Mouse (Mus musculus) liver, postnatal 0 days (tissue): ENCODE data around the gene Cyb5r3. TPM values are rescaled to one million over a fixed set of nuclear protein-coding genes. Genes with fewer than 3 reads are reported as not detected.
A peak's percentile ranks its signal among the peaks of the same experiment; 100 is the strongest.
"Not testable (repeated sequence)": the region's sequence is repeated elsewhere in the genome, so short reads cannot be mapped to it uniquely, and the experiment has no call there.

Experiments
- ATAC-seq: fragments of 200-750 bp; cut with Nextera tagmentation; 2 replicates; pipeline ENCODE4 v1.8.0; 2017; ENCODE audit warnings: mild to moderate bottlenecking, moderate library complexity
- DNase-seq: peaks from one replicate; pipeline ENCODE4 v3.0.0-alpha.2; 2016
- H3K27ac ChIP-seq: fragments of 300-500 bp; sonication (generic); 2 replicates; pipeline ENCODE4 v1.5.1; 2014; ENCODE audit warnings: antibody characterized with exemption, moderate library complexity, mild to moderate bottlenecking, low read depth
- H3K27me3 ChIP-seq: fragments of 300-500 bp; sonication (generic); 2 replicates; pipeline ENCODE4 v1.6.1; 2014; ENCODE audit warnings: low read length, control low read depth, mixed read lengths; ENCODE audit not compliant: insufficient read depth
- H3K36me3 ChIP-seq: fragments of 300-500 bp; sonication (generic); replicated peaks from 2 replicates; pipeline ENCODE4 v1.6.1; 2014; ENCODE audit warnings: mild to moderate bottlenecking, control low read depth, low read length, moderate library complexity, mixed read lengths; ENCODE audit not compliant: insufficient read depth
- H3K4me1 ChIP-seq: fragments of 300-500 bp; sonication (generic); 2 replicates; pipeline ENCODE4 v1.6.1; 2014; ENCODE audit warnings: antibody characterized with exemption, mild to moderate bottlenecking, control low read depth; ENCODE audit not compliant: insufficient read depth
- H3K4me2 ChIP-seq: fragments of 300-500 bp; sonication (generic); 2 replicates; pipeline ENCODE4 v1.6.1; 2014; ENCODE audit warnings: low read depth, mild to moderate bottlenecking, low read length, moderate library complexity, mixed read lengths
- H3K4me3 ChIP-seq: fragments of 300-500 bp; sonication (generic); 2 replicates; pipeline ENCODE4 v1.5.1; 2014; ENCODE audit warnings: low read depth, low read length
- H3K9ac ChIP-seq: fragments of 300-500 bp; sonication (generic); replicated peaks from 2 replicates; pipeline ENCODE4 v1.6.1; 2014; ENCODE audit warnings: mild to moderate bottlenecking, moderate library complexity
- H3K9me3 ChIP-seq: fragments of 300-500 bp; sonication (generic); 2 replicates; pipeline ENCODE4 v1.6.1; 2016; ENCODE audit warnings: mild to moderate bottlenecking, control low read depth, low read length, mixed read lengths
- CTCF ChIP-seq: sonication (generic); IDR thresholded peaks from 2 replicates; pipeline ENCODE4 v1.5.1; 2016; ENCODE audit warnings: antibody characterized with exemption, low read depth
- EP300 ChIP-seq: IDR thresholded peaks from 2 replicates; pipeline ENCODE4 v1.6.1; 2016; ENCODE audit warnings: antibody characterized with exemption, low read depth, mild to moderate bottlenecking
- WGBS: fragments of 180-500 bp; shearing (Covaris S2); extraction: QIAGEN DNeasy Blood & Tissue Kit; methylation state at CpG from one replicate; pipeline ENCODE4 v1.1.7; 2014; ENCODE audit not compliant: insufficient replicate concordance; 5-methylcytosine and 5-hydroxymethylcytosine counted together
- polyA plus RNA-seq: library from polyadenylated mRNA; unstranded; fragments of >200 nt; fragmentation: Nextera tagmentation; extraction: Ambion mirVana; gene quantifications from 2 replicates; pipeline ENCODE4 v1.2.1, GENCODE M21; 2015

Gene Cyb5r3
- polyA plus RNA-seq, 1 experiment from 2014 or later: 94.2 TPM

DNA sequence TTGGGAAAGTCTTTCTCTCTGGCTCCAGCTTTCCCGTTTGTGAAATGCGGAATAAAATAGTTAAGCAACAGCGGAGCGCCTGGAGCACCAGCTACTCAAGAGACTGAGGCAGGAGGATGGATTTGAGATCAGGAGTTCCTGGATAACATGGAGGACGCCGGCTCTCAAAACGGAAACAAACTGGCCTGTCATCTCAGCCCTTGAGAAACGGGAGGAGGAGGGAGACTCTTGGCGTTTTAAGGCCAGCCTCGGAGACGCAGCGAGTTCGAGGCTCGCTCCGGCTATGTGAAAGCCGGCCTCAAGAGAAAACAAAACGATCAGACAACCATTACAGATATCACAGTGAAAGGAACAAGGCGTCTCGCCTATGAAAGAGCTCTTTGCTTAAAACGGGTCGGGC lies 24.0 kb downstream of the Cyb5r3 start:
- TF ChIP-seq CTCF (no peak), EP300 (no peak)
- H3K27ac ChIP-seq: peak overlapping the region; percentile 99
- ATAC-seq: no peak
- 2% methylated on average over 21 of the region's 21 CpGs for WGBS
- H3K9ac ChIP-seq: peak overlapping the region; percentile 96
- peak overlapping the region; percentile 88 for H3K4me2 ChIP-seq
- peak overlapping the region; percentile 74 for H3K4me3 ChIP-seq
- DNase-seq: no peak
- peaks cover 13% of the 10 kb centered on the region for H3K36me3 ChIP-seq
- H3K4me1 ChIP-seq: peaks cover 15% of the 10 kb centered on the region
- no peaks in the 10 kb centered on the region for H3K9me3 ChIP-seq
- no peaks in the 10 kb centered on the region for H3K27me3 ChIP-seq

DNA sequence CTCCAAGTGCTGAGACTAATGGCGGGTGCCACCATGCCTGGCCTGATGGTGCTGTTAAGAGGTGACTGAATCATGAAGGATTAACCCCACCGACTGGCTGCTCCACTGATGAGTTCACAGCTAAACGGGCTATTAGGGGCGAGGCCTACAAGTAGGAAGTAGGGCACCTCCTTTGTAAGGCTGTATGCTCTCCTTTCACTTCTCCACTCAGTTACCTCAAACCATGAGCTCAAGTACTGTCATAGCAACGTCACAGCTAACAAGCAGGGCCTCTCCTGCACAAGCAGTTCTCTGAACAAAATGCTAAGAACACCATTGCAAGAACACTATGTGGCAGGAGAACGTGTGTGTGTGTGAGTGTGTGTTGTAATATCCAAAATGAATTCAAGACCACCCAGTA lies 26.9 kb downstream of the Cyb5r3 start:
- Histone ChIP-seq H3K9ac (no peak overlapping the region), H3K36me3 (peaks cover 15% of the 10 kb centered on the region), H3K9me3 (no peaks in the 10 kb centered on the region), H3K4me1 (peaks cover 15% of the 10 kb centered on the region), H3K27me3 (no peaks in the 10 kb centered on the region), H3K27ac (no peak overlapping the region), H3K4me3 (no peak overlapping the region), H3K4me2 (no peak overlapping the region)
- WGBS: 68% methylated on average over 6 of the region's 6 CpGs
- ATAC-seq (no peak), DNase-seq (no peak)
- TF ChIP-seq EP300 (no peak), CTCF (no peak)

DNA sequence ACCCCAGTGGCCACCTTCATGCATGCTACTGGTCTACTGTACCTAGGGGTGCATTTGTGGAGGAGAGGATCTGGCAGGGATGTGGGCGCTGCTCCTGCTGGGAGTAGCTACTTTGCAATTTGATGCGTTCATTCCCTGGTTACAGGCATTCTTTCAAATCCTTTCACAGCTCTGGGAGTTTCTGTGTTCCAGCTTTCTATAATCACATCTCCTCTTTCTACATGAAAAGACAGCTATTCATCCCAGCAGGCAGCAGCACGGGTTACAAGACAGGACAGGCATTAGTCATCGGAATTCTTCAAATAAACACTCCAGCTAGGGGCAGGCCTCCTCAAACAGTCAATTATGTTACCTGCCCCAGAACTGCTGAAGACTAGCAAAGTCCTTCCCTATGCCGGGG lies 29.5 kb downstream of the Cyb5r3 start:
- Histone ChIP-seq H3K27me3 (no peaks in the 10 kb centered on the region), H3K36me3 (peaks cover 23% of the 10 kb centered on the region), H3K9me3 (no peaks in the 10 kb centered on the region), H3K4me3 (no peak overlapping the region), H3K27ac (no peak overlapping the region), H3K4me2 (no peak overlapping the region), H3K4me1 (peaks cover 10% of the 10 kb centered on the region), H3K9ac (no peak overlapping the region)
- TF ChIP-seq EP300: no peak
- TF ChIP-seq CTCF: no peak
- 71% methylated on average over 5 of the region's 5 CpGs for WGBS
- DNase-seq (no peak), ATAC-seq (no peak)

GRCm38 (mm10) chr15:83135654-83136053 lies 36.7 kb downstream of the Cyb5r3 start:
- no peaks in the 10 kb centered on the region for H3K27me3 ChIP-seq
- H3K4me2 ChIP-seq: no peak overlapping the region
- no peak for DNase-seq
- no peak for TF ChIP-seq CTCF
- no peak for TF ChIP-seq EP300
- no peaks in the 10 kb centered on the region for H3K9me3 ChIP-seq
- 49% methylated on average over 2 of the region's 2 CpGs for WGBS
- H3K9ac ChIP-seq: no peak overlapping the region
- H3K27ac ChIP-seq: no peak overlapping the region
- no peak for ATAC-seq
- H3K4me3 ChIP-seq: no peak overlapping the region
- H3K36me3 ChIP-seq: peaks cover 76% of the 10 kb centered on the region
- no peaks in the 10 kb centered on the region for H3K4me1 ChIP-seq

- Histone ChIP-seq H3K4me1 (no peaks in the 10 kb centered on the region), H3K4me3 (no peak overlapping the region), H3K9ac (no peak overlapping the region), H3K4me2 (no peak overlapping the region), H3K27me3 (no peaks in the 10 kb centered on the region), H3K9me3 (no peaks in the 10 kb centered on the region), H3K36me3 (peaks cover 86% of the 10 kb centered on the region), H3K27ac (no peak overlapping the region)
- no peak for ATAC-seq
- WGBS: 88% methylated on average over 6 of the region's 6 CpGs
- TF ChIP-seq CTCF: no peak
- TF ChIP-seq EP300: no peak
- DNase-seq: no peak
These were observed 37.7 kb downstream of the Cyb5r3 start for GRCm38 (mm10) chr15:83134671-83135070.

GRCm38 (mm10) chr15:83129530-83130231 lies 42.7 kb downstream of the Cyb5r3 start:
- ATAC-seq (no peak), DNase-seq (no peak)
- Histone ChIP-seq H3K36me3 (peaks cover 88% of the 10 kb centered on the region), H3K4me1 (no peaks in the 10 kb centered on the region), H3K4me2 (no peak overlapping the region), H3K4me3 (no peak overlapping the region), H3K27me3 (no peaks in the 10 kb centered on the region), H3K27ac (no peak overlapping the region), H3K9ac (no peak overlapping the region), H3K9me3 (no peaks in the 10 kb centered on the region)
- TF ChIP-seq EP300: no peak
- no peak for TF ChIP-seq CTCF
- 85% methylated on average over 7 of the region's 7 CpGs for WGBS

GRCm38 (mm10) chr15:83127037-83127436 lies 45.4 kb downstream of the Cyb5r3 start:
- not testable (repeated sequence) for H3K27ac ChIP-seq, H3K4me2 ChIP-seq, DNase-seq, ATAC-seq, H3K27me3 ChIP-seq, H3K9me3 ChIP-seq, H3K4me1 ChIP-seq, H3K4me3 ChIP-seq, H3K9ac ChIP-seq
- H3K36me3 ChIP-seq: peaks cover 63% of the 10 kb centered on the region
- WGBS: 86% methylated on average over 3 of the region's 3 CpGs
